Mouse (Mus musculus) forebrain, postnatal 0 days (tissue): ENCODE measurements around the gene Rtl6. TPM values are rescaled to one million over a fixed set of nuclear protein-coding genes. Genes with fewer than 3 reads are reported as not detected.

Experiments used
- ATAC-seq: fragments of 200-750 bp; cut with Nextera tagmentation; 2 replicates; pipeline ENCODE4 v1.8.0; 2017; ENCODE audit warnings: mild to moderate bottlenecking, moderate library complexity
- DNase-seq: peaks from one replicate; pipeline ENCODE4 v3.0.0-alpha.2; 2015
- H3K27ac ChIP-seq: fragments of 300-500 bp; sonication (generic); 2 replicates; pipeline ENCODE4 v1.5.1; 2014; ENCODE audit warnings: low read depth, mild to moderate bottlenecking, antibody characterized with exemption, low read length, moderate library complexity, mixed read lengths
- H3K27me3 ChIP-seq: fragments of 300-500 bp; sonication (generic); 2 replicates; pipeline ENCODE4 v1.6.1; 2014; ENCODE audit warnings: mild to moderate bottlenecking, low read length, mixed read lengths; ENCODE audit not compliant: insufficient read depth
- H3K36me3 ChIP-seq: fragments of 300-500 bp; sonication (generic); 2 replicates; pipeline ENCODE4 v1.6.1; 2014; ENCODE audit warnings: mild to moderate bottlenecking, moderate library complexity; ENCODE audit not compliant: insufficient read depth
- H3K4me1 ChIP-seq: fragments of 300-500 bp; sonication (generic); 2 replicates; pipeline ENCODE4 v1.6.1; 2014; ENCODE audit warnings: antibody characterized with exemption; ENCODE audit not compliant: insufficient read depth
- H3K4me2 ChIP-seq: fragments of 300-500 bp; sonication (generic); 2 replicates; pipeline ENCODE4 v1.6.1; 2014; ENCODE audit warnings: low read depth, mild to moderate bottlenecking, moderate library complexity
- H3K4me3 ChIP-seq: fragments of 300-500 bp; sonication (generic); 2 replicates; pipeline ENCODE4 v1.5.1; 2014; ENCODE audit warnings: low read depth, low read length, mixed read lengths
- H3K9ac ChIP-seq: fragments of 300-500 bp; sonication (generic); 2 replicates; pipeline ENCODE4 v1.6.1; 2014; ENCODE audit warnings: mild to moderate bottlenecking
- H3K9me3 ChIP-seq: fragments of 300-500 bp; sonication (generic); 2 replicates; pipeline ENCODE4 v1.6.1; 2016; ENCODE audit warnings: low read length
- CTCF ChIP-seq: sonication (generic); IDR thresholded peaks from 2 replicates; pipeline ENCODE4 v1.5.1; 2016; ENCODE audit warnings: antibody characterized with exemption, control low read depth, low read depth
- WGBS: fragments of 180-500 bp; shearing (Covaris S2); extraction: QIAGEN DNeasy Blood & Tissue Kit; methylation state at CpG from one replicate; pipeline ENCODE4 v1.1.7; 2014; 5-methylcytosine and 5-hydroxymethylcytosine counted together
- polyA plus RNA-seq: library from polyadenylated mRNA; unstranded; fragments of >200 nt; fragmentation: Nextera tagmentation; extraction: Ambion mirVana; gene quantifications from 2 replicates; pipeline ENCODE4 v1.2.1, GENCODE M21; 2015
- total RNA-seq: library from RNA; depleted of rRNA; stranded (reverse); fragments of >200 nt; gene quantifications from 2 replicates; pipeline ENCODE4 v1.2.3, GENCODE M21; 2014; rRNA removed

Rtl6 gene
- total RNA-seq (54.8 and 75.5 TPM in 2 replicates), polyA plus RNA-seq (46.2 and 55.1 TPM in 2 replicates)

DNA sequence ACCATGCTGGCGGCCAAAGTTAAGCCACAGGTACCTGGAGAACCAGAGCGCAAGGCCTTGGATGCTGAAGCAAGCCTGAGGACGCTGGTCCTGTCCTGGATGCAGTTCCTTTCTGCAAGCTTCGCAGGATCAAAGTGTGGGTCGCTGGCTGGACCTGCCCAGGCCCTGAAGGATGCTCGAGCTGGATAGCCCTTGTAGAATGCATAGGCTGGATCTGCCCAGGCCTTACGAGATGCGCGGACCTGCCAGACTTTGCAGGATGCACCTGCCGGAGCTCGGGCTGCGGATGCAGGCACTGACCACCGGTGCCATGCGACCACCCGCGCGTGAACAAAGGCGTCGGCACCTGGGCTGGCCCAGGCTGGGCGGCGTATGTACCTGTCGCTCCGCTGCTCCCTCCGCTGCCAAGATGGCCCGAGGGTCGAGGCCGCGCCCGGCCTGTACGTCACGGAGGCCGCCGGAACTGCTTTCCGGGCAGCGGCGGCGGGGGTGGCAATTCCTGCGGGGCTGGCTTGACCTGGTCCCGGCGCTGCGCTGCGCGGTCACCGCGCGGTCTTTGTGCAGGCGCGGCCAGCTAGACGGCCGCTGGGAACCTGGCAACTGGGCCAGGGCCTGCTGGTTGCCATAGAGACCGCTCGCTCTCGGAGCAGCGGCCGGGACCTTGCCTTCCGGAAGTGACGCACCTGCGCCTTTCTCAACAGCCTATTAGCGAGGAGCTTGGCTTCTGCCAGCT lies at the start of gene Rtl6:
TSS of gene Rtl6 (minus strand) at position 635 of the 733 bp plus-strand sequence.
- WGBS = 9% methylated on average over 59 of the region's 59 CpGs
- Histone ChIP-seq H3K27ac (peak within 1 kb of the TSS; percentile 84), H3K9me3 (no peaks in the 10 kb centered on the region), H3K4me3 (peak within 1 kb of the TSS; percentile 73), H3K9ac (peak within 1 kb of the TSS; percentile 86), H3K4me1 (peaks cover 5% of the 10 kb centered on the region; the same call in 1 of the 2 replicates), H3K27me3 (no peaks in the 10 kb centered on the region), H3K36me3 (peaks cover 14% of the 10 kb centered on the region), H3K4me2 (peak within 1 kb of the TSS; percentile 88)
- DNase-seq = peak; percentile 94
- ATAC-seq = peak; percentile 98
- no peak for TF ChIP-seq CTCF

DNA sequence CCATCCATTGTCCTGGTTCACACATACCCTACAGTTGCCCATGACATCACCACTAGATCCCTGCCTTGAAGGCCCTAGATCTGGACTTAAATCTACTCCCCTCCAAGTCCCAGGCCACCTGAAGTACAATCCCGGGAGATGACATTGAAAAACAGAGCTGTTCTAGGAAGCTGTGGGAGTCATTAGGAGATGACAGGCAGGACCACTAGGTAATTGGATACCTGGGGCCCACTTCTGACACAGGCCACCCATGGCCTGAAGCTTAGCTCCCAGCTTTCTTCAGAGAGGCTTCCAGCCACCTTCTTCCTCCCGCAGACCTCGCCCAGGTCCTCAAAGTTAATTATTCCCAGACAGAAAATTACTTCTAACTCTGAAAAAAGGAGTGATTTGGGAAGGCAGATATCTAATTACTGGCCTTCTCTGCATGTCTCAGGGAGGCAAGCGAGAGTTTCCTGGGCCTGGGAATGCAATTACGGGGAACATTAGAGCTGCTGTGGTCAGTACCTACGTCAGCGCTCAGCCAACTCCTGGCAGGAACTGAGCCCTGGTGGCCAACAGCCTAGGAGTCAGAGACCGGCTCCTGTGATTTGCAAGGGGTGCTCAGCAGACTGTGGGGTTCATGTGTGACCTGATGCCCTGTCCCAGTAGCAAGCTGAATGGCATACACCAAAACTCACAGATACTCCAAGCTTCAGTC lies 45.8 kb upstream of the Rtl6 start:
- 79% methylated on average over 8 of the region's 8 CpGs for WGBS
- no peak overlapping the region for H3K9ac ChIP-seq
- no peaks in the 10 kb centered on the region for H3K36me3 ChIP-seq
- no peak overlapping the region for H3K4me2 ChIP-seq
- DNase-seq (no peak), ATAC-seq (no peak)
- H3K9me3 ChIP-seq = no peaks in the 10 kb centered on the region
- TF ChIP-seq CTCF = no peak
- no peak overlapping the region for H3K4me3 ChIP-seq
- H3K27ac ChIP-seq = no peak overlapping the region
- no peaks in the 10 kb centered on the region for H3K4me1 ChIP-seq
- H3K27me3 ChIP-seq = no peaks in the 10 kb centered on the region

DNA sequence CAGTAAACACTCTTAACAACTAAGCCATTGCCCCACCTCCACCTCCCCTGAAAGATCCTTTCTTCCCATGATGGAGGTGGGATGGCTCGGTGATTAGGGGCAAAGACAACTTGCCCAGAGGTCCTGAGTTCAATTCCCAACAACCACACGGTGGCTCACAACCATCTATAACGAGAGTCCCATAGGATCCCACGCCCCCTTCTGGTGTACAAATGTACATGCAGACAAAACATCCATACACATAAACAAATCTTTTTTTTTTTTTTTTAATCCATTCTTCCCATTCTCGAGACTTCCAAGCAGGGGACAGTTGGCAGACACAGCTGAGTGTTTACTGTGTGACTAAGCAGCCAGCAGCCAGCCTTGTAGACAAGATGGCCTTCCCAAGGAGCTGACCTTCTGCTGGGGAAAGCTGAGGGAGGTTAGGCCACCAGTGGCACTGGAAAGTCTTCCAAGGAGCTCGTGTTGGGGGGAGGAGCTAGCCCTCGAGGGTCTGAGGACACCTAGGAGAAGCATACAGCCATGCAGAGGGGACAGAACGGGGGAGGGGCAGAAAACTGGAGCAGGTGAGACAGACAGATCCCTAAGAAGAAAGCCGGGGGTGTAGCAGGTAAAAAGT lies 43.5 kb upstream of the Rtl6 start:
- no peak overlapping the region for H3K9ac ChIP-seq
- no peaks in the 10 kb centered on the region for H3K36me3 ChIP-seq
- no peaks in the 10 kb centered on the region for H3K27me3 ChIP-seq
- no peak overlapping the region for H3K4me3 ChIP-seq
- no peaks in the 10 kb centered on the region for H3K9me3 ChIP-seq
- no peaks in the 10 kb centered on the region for H3K4me1 ChIP-seq
- peak; percentile 37 for TF ChIP-seq CTCF
- ATAC-seq = no peak
- H3K27ac ChIP-seq = no peak overlapping the region
- WGBS = 73% methylated on average over 9 of the region's 9 CpGs
- DNase-seq = no peak
- no peak overlapping the region for H3K4me2 ChIP-seq

DNA sequence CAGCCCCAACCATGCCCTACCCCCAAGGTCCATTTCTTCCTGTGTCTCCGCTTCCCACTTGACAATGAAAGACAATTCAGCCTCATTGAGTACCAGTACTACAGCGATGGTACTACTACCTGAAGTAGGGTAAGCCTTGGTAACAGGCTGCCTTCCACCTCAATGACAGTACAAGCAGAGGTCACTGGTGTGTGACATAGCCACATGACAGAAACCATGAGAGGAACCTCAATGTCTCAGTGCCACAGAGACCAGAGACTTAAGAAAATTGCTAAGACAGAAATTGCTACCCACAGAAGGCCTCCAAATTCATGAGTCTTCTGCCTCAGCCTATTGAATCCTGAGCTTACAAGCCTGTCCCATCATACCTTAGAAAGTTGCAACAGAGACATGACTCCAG lies 41.3 kb upstream of the Rtl6 start:
- Histone ChIP-seq H3K27ac (no peak overlapping the region), H3K4me3 (no peak overlapping the region), H3K4me1 (no peaks in the 10 kb centered on the region), H3K36me3 (no peaks in the 10 kb centered on the region), H3K27me3 (no peaks in the 10 kb centered on the region), H3K4me2 (no peak overlapping the region), H3K9ac (no peak overlapping the region), H3K9me3 (no peaks in the 10 kb centered on the region)
- ATAC-seq (no peak), DNase-seq (no peak)
- WGBS = 94% methylated on average over 2 of the region's 2 CpGs
- no peak for TF ChIP-seq CTCF

DNA sequence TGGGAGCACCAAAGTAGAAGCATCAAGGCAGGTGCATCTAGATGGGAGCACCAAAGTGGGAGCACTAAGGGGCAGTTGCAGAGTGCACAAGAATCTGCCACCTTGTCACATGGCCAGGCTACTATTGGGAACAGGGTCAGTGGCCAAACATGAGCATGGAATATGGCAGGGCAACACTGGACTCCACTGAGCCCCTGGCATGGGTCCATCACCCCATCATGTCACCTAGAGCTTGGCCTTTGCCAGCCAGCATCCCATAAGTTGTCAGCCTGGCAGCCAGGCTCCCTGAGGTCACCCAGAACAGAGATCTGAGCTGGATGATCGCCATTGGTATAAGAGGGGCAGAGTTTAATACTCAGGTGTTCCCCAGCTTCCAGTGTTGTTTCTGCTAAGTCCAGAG lies 40.2 kb upstream of the Rtl6 start:
- Histone ChIP-seq H3K9ac (no peak overlapping the region), H3K4me2 (no peak overlapping the region), H3K27me3 (no peaks in the 10 kb centered on the region), H3K4me1 (no peaks in the 10 kb centered on the region), H3K36me3 (no peaks in the 10 kb centered on the region), H3K4me3 (no peak overlapping the region), H3K27ac (no peak overlapping the region), H3K9me3 (no peaks in the 10 kb centered on the region)
- ATAC-seq (no peak), DNase-seq (no peak)
- no peak for TF ChIP-seq CTCF
- WGBS = 83% methylated on average over 1 of the region's 1 CpGs

DNA sequence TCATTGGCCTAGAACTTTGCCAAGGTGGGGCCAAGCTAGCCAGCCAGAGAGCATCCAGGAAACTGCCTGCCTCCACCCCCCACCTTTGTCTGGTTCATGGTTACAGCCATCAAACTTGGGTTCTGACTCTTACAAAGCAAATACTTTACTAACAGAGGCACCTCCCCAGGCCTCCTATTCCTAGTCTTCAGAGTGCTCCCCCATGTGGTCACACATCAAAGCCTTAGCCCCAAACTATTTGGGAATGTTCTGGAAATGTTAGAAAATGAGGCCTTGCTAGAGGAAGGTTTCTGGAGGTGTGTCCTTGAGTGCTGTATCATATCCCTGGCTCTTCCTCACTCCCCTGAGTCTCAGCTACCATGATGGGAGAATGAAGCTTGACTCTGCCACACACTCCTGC lies 39.4 kb upstream of the Rtl6 start:
- DNase-seq = no peak
- peak; percentile 45 for TF ChIP-seq CTCF
- Histone ChIP-seq H3K4me3 (no peak overlapping the region), H3K4me2 (no peak overlapping the region), H3K4me1 (peaks cover 5% of the 10 kb centered on the region; the same call in 1 of the 2 replicates), H3K27me3 (no peaks in the 10 kb centered on the region), H3K9ac (no peak overlapping the region), H3K27ac (no peak overlapping the region), H3K9me3 (no peaks in the 10 kb centered on the region), H3K36me3 (no peaks in the 10 kb centered on the region)
- no peak for ATAC-seq
